Mouse (Mus musculus): ENCODE measurements around the gene Acox1.

DNA sequence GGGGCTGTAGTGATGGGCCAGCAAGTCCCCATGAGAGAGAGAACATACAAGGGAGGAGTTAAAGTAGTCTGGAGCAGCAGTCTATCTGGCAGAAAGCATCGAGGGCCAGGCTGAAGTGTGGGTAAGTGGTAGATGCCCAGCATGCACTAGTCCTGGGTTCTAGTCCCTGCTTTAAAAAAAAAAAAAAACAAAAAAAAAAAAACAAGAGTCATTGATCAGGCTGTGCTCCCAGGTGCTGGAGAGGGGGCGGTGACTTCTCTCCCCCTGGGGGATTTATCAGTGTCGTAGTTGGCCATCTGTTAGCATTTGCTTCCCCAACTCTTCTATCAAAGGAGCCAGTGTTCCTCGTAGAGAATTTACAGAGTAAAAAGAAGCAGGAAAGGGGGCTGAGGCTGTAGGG, 7.8 kb upstream of the Acox1 start:
- TF ChIP-seq POLR2A (IDR thresholded peaks at IDR 0.05; ENCODE audit: insufficient read depth, low read length) (no peak), CTCF (IDR thresholded peaks at IDR 0.05; ENCODE audit: low read depth, low read length) (no peak)

Measured in ES-Bruce4 (cell line).